12 mouse cellular contexts compared by ENCODE assay signal in genomic region chr17:78206421-78206820, GRCm38 (mm10). TPM values are rescaled to one million over a fixed set of nuclear protein-coding genes. Genes with fewer than 3 reads are reported as not detected.
DNase-seq lines count a peak whose midpoint lies in the region; TF ChIP-seq lines count a peak whose summit lies in the region.
"Had no signal": no experiment of that assay in that cellular context is flagged by ENCODE, and none has a peak within 500 bp of the region (broad histone marks: within the 10 kb centered on the region; RNA-seq: fewer than 3 reads in every experiment).

No protein-coding gene starts in this region.

- peak overlapping the region; percentile 16; the same call in 1 of the 2 replicates for H3K27ac ChIP-seq in gastrocnemius, adult 2 months
- H3K27ac ChIP-seq: kidney, postnatal 0 days had no signal

- intact Hi-C loops in gastrocnemius, adult 2 months (cut with DNase I), result no loop called here

- no peak for DNase-seq in gastrocnemius, adult 2 months
- no peak for DNase-seq in gastrocnemius, postnatal 25 days
- peak; percentile 89 for DNase-seq in Muller cell, postnatal 12 days (ENCODE audit: inconsistent ontology term)
- DNase-seq in kidney, postnatal 10 days, result peak; percentile 73
- DNase-seq in lung, postnatal 10 days, result peak; percentile 49
- no peak for DNase-seq in layer of hippocampus, postnatal 36 days
- no peak for DNase-seq in left cerebral cortex, adult 11 months (ENCODE audit: low spot score)
- DNase-seq: cerebellum, adult 8-10 months; gastrocnemius, postnatal 14 days; heart, postnatal 14 days; retina, postnatal 1 day had no signal

- H3K4me3 ChIP-seq in gastrocnemius, adult 2 months, result no peak overlapping the region

- no peak for TF ChIP-seq CTCF in gastrocnemius, adult 2 months (IDR thresholded peaks at IDR 0.05)

RNA-seq across cellular contexts. Expression of gene Crim1, which starts 6.4 kb away (rescaled TPM):
- total RNA-seq in gastrocnemius, adult 2 months (2021), result 10 to 100 TPM; 37.5 to 46.3 TPM
- total RNA-seq in gastrocnemius, postnatal 25 days (2021), result 10 to 100 TPM; 22.1 to 22.9 TPM
- total RNA-seq in layer of hippocampus, postnatal 36 days (2021), result 100 to 1,000 TPM; 137 to 139 TPM

Comparison
In these comparisons a context has a peak if more than half of its experiments do, and no peak if none do; other contexts are left out.
1. DNase-seq: peak in Muller cell, postnatal 12 days (single experiment), kidney, postnatal 10 days (single experiment) and lung, postnatal 10 days (single experiment); none in gastrocnemius, adult 2 months (single experiment), gastrocnemius, postnatal 25 days (single experiment), layer of hippocampus, postnatal 36 days (0 of 2) and left cerebral cortex, adult 11 months (single experiment).